ENCODE assay signal across 33 mouse cellular contexts in genomic region chr3:58832888-58833287, GRCm38 (mm10). TPM values are rescaled to one million over a fixed set of nuclear protein-coding genes. Genes with fewer than 3 reads are reported as not detected.
DNase-seq lines count a peak whose midpoint lies in the region; ATAC-seq and TF ChIP-seq lines count a peak whose summit lies in the region.
"Had no signal": no experiment of that assay in that cellular context is flagged by ENCODE, and none has a peak within 500 bp of the region (broad histone marks: within the 10 kb centered on the region; RNA-seq: fewer than 3 reads in every experiment).

No protein-coding gene starts in this region.

- H3K4me1 ChIP-seq in midbrain, postnatal 0 days (ENCODE audit: insufficient read depth, low read length), result no peaks in the 10 kb centered on the region
- 0 out of 2 replicates have a peak, but pooled peaks cover 4% of the 10 kb centered on the region for H3K4me1 ChIP-seq in midbrain, embryonic 10.5 days
- H3K4me1 ChIP-seq: embryonic facial prominence, embryonic 13.5 days; heart, embryonic 13.5 days; neural tube, embryonic 15.5 days had no signal

- no peaks in the 10 kb centered on the region for H3K27me3 ChIP-seq in midbrain, postnatal 0 days (ENCODE audit: insufficient read depth, low read length)
- H3K27me3 ChIP-seq in midbrain, embryonic 10.5 days (ENCODE audit: low read depth, poor library complexity, severe bottlenecking), result peaks cover 99% of the 10 kb centered on the region
- H3K27me3 ChIP-seq: embryonic facial prominence, embryonic 13.5 days; heart, embryonic 13.5 days; neural tube, embryonic 15.5 days had no signal

- H3K4me3 ChIP-seq in midbrain, postnatal 0 days (ENCODE audit: low read depth, low read length), result no peak overlapping the region
- H3K4me3 ChIP-seq in midbrain, embryonic 10.5 days, result no peak overlapping the region
- H3K4me3 ChIP-seq in layer of hippocampus, adult 2 months, result no peak overlapping the region
- H3K4me3 ChIP-seq: embryonic facial prominence, embryonic 13.5 days; erythroblast, embryonic 14.5 days; heart, embryonic 13.5 days; hindbrain, embryonic 13.5 days; left cerebral cortex, adult 2 months; neural tube, embryonic 15.5 days had no signal

- H3K27ac ChIP-seq in midbrain, postnatal 0 days (ENCODE audit: low read depth, low read length), result no peak overlapping the region
- H3K27ac ChIP-seq in midbrain, embryonic 10.5 days (replicated peaks), result no peak overlapping the region
- no peak overlapping the region for H3K27ac ChIP-seq in layer of hippocampus, adult 2 months
- H3K27ac ChIP-seq: embryonic facial prominence, embryonic 13.5 days; heart, embryonic 13.5 days; hindbrain, embryonic 13.5 days; left cerebral cortex, adult 2 months; neural tube, embryonic 15.5 days had no signal

- no peak overlapping the region for H3K4me2 ChIP-seq in midbrain, postnatal 0 days (ENCODE audit: low read depth, low read length, poor library complexity, severe bottlenecking)
- H3K4me2 ChIP-seq: embryonic facial prominence, embryonic 13.5 days; heart, embryonic 13.5 days; hindbrain, embryonic 13.5 days; neural tube, embryonic 15.5 days had no signal

- TF ChIP-seq CTCF in midbrain, postnatal 0 days (IDR thresholded peaks at IDR 0.05), result no peak
- no peak for TF ChIP-seq CTCF in layer of hippocampus, adult 2 months (conservative IDR thresholded peaks at IDR 0.05)

- H3K36me3 ChIP-seq in midbrain, postnatal 0 days (ENCODE audit: insufficient read depth, low read length), result no peaks in the 10 kb centered on the region
- H3K36me3 ChIP-seq in midbrain, embryonic 10.5 days, result no peaks in the 10 kb centered on the region
- H3K36me3 ChIP-seq: embryonic facial prominence, embryonic 13.5 days; heart, embryonic 13.5 days; hindbrain, embryonic 13.5 days; neural tube, embryonic 15.5 days had no signal

- H3K9me3 ChIP-seq in midbrain, postnatal 0 days (ENCODE audit: low read length), result no peaks in the 10 kb centered on the region
- no peaks in the 10 kb centered on the region for H3K9me3 ChIP-seq in midbrain, embryonic 10.5 days (replicated peaks)
- H3K9me3 ChIP-seq: embryonic facial prominence, embryonic 13.5 days; heart, embryonic 13.5 days; hindbrain, embryonic 13.5 days; neural tube, embryonic 15.5 days had no signal

- H3K9ac ChIP-seq in midbrain, postnatal 0 days (replicated peaks; ENCODE audit: low read length, poor library complexity, severe bottlenecking), result no peak overlapping the region
- H3K9ac ChIP-seq: embryonic facial prominence, embryonic 13.5 days; heart, embryonic 13.5 days; hindbrain, embryonic 13.5 days; neural tube, embryonic 15.5 days had no signal

- DNase-seq in adrenal gland, adult 2 months, result peak; percentile 45
- DNase-seq in adrenal gland, postnatal 4 days (ENCODE audit: low spot score in 2 of 2), result no peak
- DNase-seq in cerebellum, postnatal 14 days, result peak; percentile 21 to 55
- no peak for DNase-seq in cerebellum, postnatal 4 days (ENCODE audit: low spot score in 2 of 2)
- DNase-seq in midbrain, postnatal 0 days (ENCODE audit: low spot score), result peak; percentile 34
- no peak for DNase-seq in midbrain, embryonic 10.5 days (ENCODE audit: low spot score)
- DNase-seq in layer of hippocampus, adult 2 months (ENCODE audit: low spot score in 2 of 2), result no peak
- no peak for DNase-seq in heart, adult 9 months (ENCODE audit: low spot score in 2 of 2)
- DNase-seq: embryo, embryonic 11 days; gastrocnemius, postnatal 14 days; heart, adult 18-20 months; kidney, adult 18-20 months; kidney, postnatal 4 days; lung, postnatal 4 days; right cerebral cortex, adult 18-20 months; right cerebral cortex, postnatal 4 days; thymus, postnatal 25 days had no signal

- no peak for ATAC-seq in midbrain, postnatal 0 days (ENCODE audit: low FRiP score)
- ATAC-seq: CD4-positive, CD25-positive, alpha-beta regulatory T cell, adult 4 months; inflammation-experienced regulatory T-cells, adult 6 months had no signal

- WGBS in midbrain, postnatal 0 days, result 84% methylated on average over 2 of the region's 2 CpGs
- WGBS in midbrain, embryonic 10.5 days, result 86% methylated on average over 2 of the region's 2 CpGs

RNA-seq across cellular contexts. Expression of gene Mindy4b-ps, which starts 10.8 kb away (rescaled TPM):
- not detected for total RNA-seq in adrenal gland, adult 2 months (2021)
- not detected in 2 replicates for polyA plus RNA-seq in adrenal gland, adult 2 months (2012; rRNA removed)
- total RNA-seq in adrenal gland, postnatal 4 days (2021), result not detected
- 0.24 TPM in 1 of 2 replicates, not detected in the other for total RNA-seq in midbrain, postnatal 0 days (2014; rRNA removed)
- 0.11 and 0.52 TPM in 2 replicates for polyA plus RNA-seq in midbrain, postnatal 0 days (2015; fragmentation: Nextera tagmentation; extraction: Ambion mirVana)
- polyA plus RNA-seq in midbrain, embryonic 10.5 days (2016; fragmentation: Nextera tagmentation; extraction: Ambion mirVana), result not detected in 2 replicates
- total RNA-seq in layer of hippocampus, adult 2 months (2021), result 1 to 10 TPM; 1.5 to 2.2 TPM
- total RNA-seq: gastrocnemius, postnatal 14 days; liver, adult 2 months; megakaryocyte-erythroid progenitor cell, adult 5-6 weeks had no signal
- polyA plus RNA-seq: CD4-positive, CD25-positive, alpha-beta regulatory T cell, adult 4 months; embryonic facial prominence, embryonic 13.5 days; erythroblast, embryonic 14.5 days; hindbrain, embryonic 13.5 days; inflammation-experienced regulatory T-cells, adult 6 months; kidney, embryonic 16.5 days; limb, embryonic 11.5 days; liver, adult 2 months; liver, embryonic 16.5 days; lung, embryonic 16.5 days; stomach, embryonic 14.5 days had no signal

RNA-seq across cellular contexts. Expression of gene Clrn1, which starts 52.3 kb away (rescaled TPM):
- not detected for total RNA-seq in adrenal gland, adult 2 months (2021)
- polyA plus RNA-seq in adrenal gland, adult 2 months (2012; rRNA removed), result not detected in 2 replicates
- not detected for total RNA-seq in adrenal gland, postnatal 4 days (2021)
- total RNA-seq in midbrain, postnatal 0 days (2014; rRNA removed), result 1.9 and 2.8 TPM in 2 replicates
- polyA plus RNA-seq in midbrain, postnatal 0 days (2015; fragmentation: Nextera tagmentation; extraction: Ambion mirVana), result 0.44 and 0.80 TPM in 2 replicates
- 0.12 and 0.52 TPM in 2 replicates for polyA plus RNA-seq in midbrain, embryonic 10.5 days (2016; fragmentation: Nextera tagmentation; extraction: Ambion mirVana)
- total RNA-seq in layer of hippocampus, adult 2 months (2021), result 1 to 10 TPM; 1.3 to 1.6 TPM
- total RNA-seq: gastrocnemius, postnatal 14 days; heart, adult 18-20 months; heart, postnatal 25 days; liver, adult 2 months; megakaryocyte-erythroid progenitor cell, adult 5-6 weeks had no signal
- polyA plus RNA-seq: CD4-positive, CD25-positive, alpha-beta regulatory T cell, adult 4 months; erythroblast, embryonic 14.5 days; inflammation-experienced regulatory T-cells, adult 6 months; liver, adult 2 months; liver, embryonic 16.5 days; stomach, embryonic 14.5 days had no signal

Comparison
In these comparisons a context has a peak if more than half of its experiments do, and no peak if none do; other contexts are left out.
1. DNase-seq: peak in adrenal gland, adult 2 months (single experiment), cerebellum, postnatal 14 days (2 of 2) and midbrain, postnatal 0 days (single experiment); none in adrenal gland, postnatal 4 days (0 of 2), cerebellum, postnatal 4 days (0 of 2), midbrain, embryonic 10.5 days (single experiment), layer of hippocampus, adult 2 months (0 of 2) and heart, adult 9 months (0 of 2).